Mouse (Mus musculus) ES-Bruce4 (cell line): ENCODE data around the gene Tbc1d2. TPM values are rescaled to one million over a fixed set of nuclear protein-coding genes. Genes with fewer than 3 reads are reported as not detected.
"Not testable (repeated sequence)": the region's sequence is repeated elsewhere in the genome, so short reads cannot be mapped to it uniquely, and the experiment has no call there.

ENCODE experiments used
- H3K27ac ChIP-seq: 2 replicates; pipeline ENCODE4 v1.5.1; 2012; ENCODE audit warnings: low read length, inconsistent platforms; ENCODE audit not compliant: insufficient read depth
- H3K27me3 ChIP-seq: 2 replicates; pipeline ENCODE4 v1.6.1; 2012; ENCODE audit warnings: mild to moderate bottlenecking, low read length, inconsistent platforms; ENCODE audit not compliant: control insufficient read depth, poor library complexity, insufficient read depth, severe bottlenecking
- H3K36me3 ChIP-seq: 2 replicates; pipeline ENCODE4 v1.6.1; 2012; ENCODE audit warnings: inconsistent platforms, mild to moderate bottlenecking, low read length, moderate library complexity; ENCODE audit not compliant: control insufficient read depth, poor library complexity, insufficient read depth, severe bottlenecking
- H3K4me1 ChIP-seq: one replicate; pipeline ENCODE4 v1.8.1; 2011; ENCODE audit warnings: low read length; ENCODE audit not compliant: control insufficient read depth, insufficient read depth
- H3K4me3 ChIP-seq: 2 replicates; pipeline ENCODE4 v1.5.1; 2011; ENCODE audit warnings: low read depth, mild to moderate bottlenecking, low read length
- H3K9ac ChIP-seq: 2 replicates; pipeline ENCODE4 v1.6.1; 2012; ENCODE audit warnings: low read depth, mild to moderate bottlenecking, inconsistent platforms; ENCODE audit not compliant: poor library complexity, severe bottlenecking
- H3K9me3 ChIP-seq: replicated peaks from 2 replicates; pipeline ENCODE4 v1.6.1; 2012; ENCODE audit warnings: mild to moderate bottlenecking, low read length, inconsistent platforms; ENCODE audit not compliant: control insufficient read depth, poor library complexity, insufficient read depth, severe bottlenecking
- CTCF ChIP-seq: IDR thresholded peaks from one replicate; pipeline ENCODE4 v1.8.1; 2011; ENCODE audit warnings: low read depth, low read length
- POLR2A ChIP-seq: IDR thresholded peaks from one replicate; pipeline ENCODE4 v1.8.1; 2011; ENCODE audit warnings: low read length; ENCODE audit not compliant: insufficient read depth
- polyA plus RNA-seq: library from polyadenylated mRNA; stranded (reverse); fragments of >200 nt; gene quantifications from 2 replicates; pipeline ENCODE4 v1.2.4, GENCODE M21; 2011; ENCODE audit warnings: low read depth; ENCODE audit not compliant: missing spikeins, insufficient read depth, insufficient read length

Tbc1d2 gene
- polyA plus RNA-seq, 1 experiment = 7.7 TPM

DNA sequence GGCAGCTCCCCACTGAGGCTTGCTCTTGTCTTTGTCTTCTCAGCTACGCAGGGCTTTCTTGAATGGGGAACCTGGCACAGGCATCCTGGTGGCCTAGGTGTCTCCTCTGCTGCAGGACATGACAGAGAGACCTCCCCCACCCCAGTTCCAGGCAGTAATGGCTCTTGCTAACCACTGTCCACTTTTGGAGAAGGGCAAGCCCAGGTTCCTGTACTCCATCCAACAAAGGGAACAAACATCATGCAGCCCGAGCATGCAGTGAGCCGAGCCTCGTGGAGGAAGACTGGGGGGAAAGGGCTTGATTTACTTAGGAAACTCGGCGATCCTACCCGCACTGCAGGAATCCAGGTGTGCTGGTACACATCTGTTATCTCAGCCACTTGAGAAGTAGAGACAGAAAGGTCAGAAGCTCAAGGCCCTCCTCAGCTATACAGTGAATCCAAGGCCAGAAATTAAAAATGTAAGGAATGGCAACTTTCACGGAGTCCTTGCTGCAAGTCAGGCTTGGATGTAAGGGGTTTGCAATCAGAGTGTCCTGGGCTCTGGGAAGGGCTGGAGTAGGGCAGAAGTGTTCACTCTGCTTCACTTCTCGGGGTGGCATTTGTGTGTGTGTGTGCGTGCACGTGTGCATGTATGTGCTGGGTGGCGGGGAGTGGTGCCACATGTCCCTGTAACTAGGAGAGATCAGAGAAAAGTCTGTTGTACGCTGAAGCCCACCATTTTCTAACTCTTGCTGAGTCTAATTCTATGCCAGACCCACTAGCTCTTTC is 64.8 kb downstream of the Tbc1d2 start:
- Histone ChIP-seq H3K9me3 (no peaks in the 10 kb centered on the region), H3K27ac (no peak overlapping the region), H3K27me3 (no peaks in the 10 kb centered on the region), H3K4me3 (no peak overlapping the region), H3K36me3 (no peaks in the 10 kb centered on the region), H3K9ac (no peak overlapping the region), H3K4me1 (no peaks in the 10 kb centered on the region)
- TF ChIP-seq CTCF = no peak
- no peak for TF ChIP-seq POLR2A

DNA sequence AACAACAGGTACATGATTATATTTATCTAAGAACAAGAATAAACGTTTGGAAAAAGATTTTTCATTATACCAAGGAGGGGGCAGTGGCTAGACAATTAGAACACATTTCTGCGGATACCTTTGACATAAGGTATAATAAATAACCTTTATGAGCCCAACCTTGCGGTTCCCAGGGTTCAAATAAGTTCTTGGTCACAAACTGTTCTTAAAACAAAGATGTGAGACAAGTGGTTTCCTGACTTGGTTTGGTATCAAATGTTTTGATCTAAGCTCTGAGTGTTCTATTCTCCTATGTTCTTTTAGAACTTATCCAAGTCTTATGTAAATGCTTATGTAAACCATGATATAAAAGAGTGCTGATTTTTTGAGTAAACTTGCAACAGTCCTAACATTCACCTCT is 65.5 kb downstream of the Tbc1d2 start:
- H3K36me3 ChIP-seq, H3K4me3 ChIP-seq, H3K27me3 ChIP-seq, H3K9me3 ChIP-seq, H3K27ac ChIP-seq, H3K9ac ChIP-seq, H3K4me1 ChIP-seq: not testable (repeated sequence)

DNA sequence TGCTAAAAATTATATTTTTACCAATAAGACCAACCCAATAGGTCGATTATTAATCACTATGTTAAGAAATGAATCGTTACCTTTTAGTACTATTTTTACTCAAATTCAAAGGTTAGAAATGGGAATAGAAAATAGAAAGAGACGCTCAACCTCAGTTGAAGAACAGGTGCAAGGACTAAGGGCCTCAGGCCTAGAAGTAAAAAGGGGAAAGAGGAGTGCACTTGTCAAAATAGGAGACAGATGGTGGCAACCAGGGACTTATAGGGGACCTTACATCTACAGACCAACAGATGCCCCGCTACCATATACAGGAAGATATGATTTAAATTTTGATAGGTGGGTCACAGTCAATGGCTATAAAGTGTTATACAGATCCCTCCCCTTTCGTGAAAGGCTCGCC is 65.9 kb downstream of the Tbc1d2 start:
- not testable (repeated sequence) for H3K27ac ChIP-seq, H3K4me1 ChIP-seq, H3K9me3 ChIP-seq, H3K9ac ChIP-seq, H3K4me3 ChIP-seq, H3K27me3 ChIP-seq, H3K36me3 ChIP-seq

DNA sequence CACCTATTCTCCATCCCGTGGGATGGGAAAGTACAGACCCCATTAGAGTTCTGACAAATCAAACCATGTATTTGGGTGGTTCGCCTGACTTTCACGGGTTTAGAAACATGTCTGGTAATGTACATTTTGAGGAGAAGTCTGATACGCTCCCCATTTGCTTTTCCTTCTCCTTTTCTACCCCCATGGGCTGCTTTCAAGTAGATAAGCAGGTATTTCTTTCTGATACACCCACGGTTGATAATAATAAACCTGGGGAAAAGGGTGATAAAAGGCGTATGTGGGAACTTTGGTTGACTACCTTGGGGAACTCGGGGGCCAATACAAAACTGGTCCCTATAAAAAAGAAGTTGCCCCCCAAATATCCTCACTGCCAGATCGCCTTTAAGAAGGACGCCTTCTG is 68.0 kb downstream of the Tbc1d2 start:
- H3K27me3 ChIP-seq, H3K4me3 ChIP-seq, H3K9ac ChIP-seq, H3K36me3 ChIP-seq, H3K27ac ChIP-seq, H3K4me1 ChIP-seq, H3K9me3 ChIP-seq: not testable (repeated sequence)

DNA sequence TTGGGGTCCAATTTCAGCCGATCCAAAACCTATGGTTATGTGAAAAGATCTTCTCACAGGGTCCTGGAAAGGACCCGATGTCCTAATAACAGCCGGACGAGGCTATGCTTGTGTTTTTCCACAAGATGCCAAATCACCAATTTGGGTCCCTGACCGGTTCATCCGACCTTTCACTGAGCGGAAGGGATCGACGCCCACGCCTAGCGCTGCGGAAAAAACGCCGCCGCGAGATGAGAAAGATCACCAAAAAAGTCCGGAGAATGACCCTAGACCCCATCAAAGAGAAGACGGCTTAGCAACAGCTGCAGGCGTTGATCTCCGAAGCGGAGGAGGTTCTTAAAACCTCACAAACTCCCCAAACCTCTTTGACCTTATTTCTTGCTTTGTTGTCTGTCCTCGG is 68.4 kb downstream of the Tbc1d2 start:
- H3K27ac ChIP-seq, H3K4me3 ChIP-seq, H3K9ac ChIP-seq, H3K27me3 ChIP-seq, H3K36me3 ChIP-seq, H3K4me1 ChIP-seq, H3K9me3 ChIP-seq: not testable (repeated sequence)

DNA sequence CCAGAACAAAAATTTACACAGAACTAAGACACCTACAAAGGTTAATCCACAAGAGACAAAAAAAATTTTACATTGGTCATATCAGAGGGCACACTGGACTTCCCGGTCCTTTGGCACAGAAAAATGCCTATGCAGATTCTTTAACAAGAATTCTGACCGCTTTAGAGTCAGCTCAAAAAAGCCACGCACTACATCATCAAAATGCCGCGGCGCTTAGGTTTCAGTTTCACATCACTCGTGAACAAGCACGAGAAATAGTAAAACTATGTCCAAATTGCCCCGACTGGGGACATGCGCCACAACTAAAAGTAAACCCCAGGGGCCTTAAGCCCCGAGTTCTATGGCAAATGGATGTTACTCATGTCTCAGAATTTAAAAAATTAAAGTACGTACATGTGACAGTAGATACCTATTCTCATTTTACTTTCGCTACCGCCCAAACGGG is 69.2 kb downstream of the Tbc1d2 start:
- not testable (repeated sequence) for H3K36me3 ChIP-seq, H3K9me3 ChIP-seq, H3K9ac ChIP-seq, H3K27me3 ChIP-seq, H3K4me1 ChIP-seq, H3K27ac ChIP-seq, H3K4me3 ChIP-seq

DNA sequence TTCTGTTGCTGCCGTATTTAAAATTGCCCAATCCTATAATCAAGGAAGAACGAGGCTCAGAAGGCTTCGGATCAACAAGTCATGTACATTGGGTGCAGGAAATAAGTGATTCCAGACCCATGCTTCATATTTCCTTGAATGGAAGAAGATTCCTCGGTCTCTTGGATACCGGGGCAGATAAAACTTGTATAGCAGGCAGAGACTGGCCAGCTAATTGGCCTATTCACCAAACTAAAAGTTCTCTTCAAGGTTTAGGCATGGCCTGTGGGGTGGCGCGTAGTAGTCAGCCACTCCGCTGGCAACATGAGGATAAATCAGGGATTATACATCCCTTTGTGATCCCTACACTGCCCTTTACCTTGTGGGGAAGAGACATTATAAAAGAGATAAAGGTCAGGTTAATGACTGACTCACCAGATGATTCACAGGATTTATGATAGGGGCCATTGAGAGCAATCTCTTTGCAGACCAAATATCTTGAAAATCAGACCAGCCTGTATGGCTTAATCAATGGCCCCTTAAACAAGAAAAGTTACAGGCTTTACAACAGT is 71.1 kb downstream of the Tbc1d2 start:
- H3K4me1 ChIP-seq, H3K36me3 ChIP-seq, H3K9ac ChIP-seq, H3K27me3 ChIP-seq, H3K27ac ChIP-seq, H3K9me3 ChIP-seq, H3K4me3 ChIP-seq: not testable (repeated sequence)
